Comparison of ENCODE assay signal across 8 mouse cellular contexts in genomic region chr3:126595456-126595855, GRCm38 (mm10). TPM values are rescaled to one million over a fixed set of nuclear protein-coding genes. Genes with fewer than 3 reads are reported as not detected.
DNase-seq lines count a peak whose midpoint lies in the region; ATAC-seq and TF ChIP-seq lines count a peak whose summit lies in the region.

No protein-coding gene starts in this region.

- no peak for TF ChIP-seq POLR2A in kidney, adult 2 months (IDR thresholded peaks at IDR 0.05; ENCODE audit: low read depth, low read length)

- no peak overlapping the region; the same call in 1 of the 2 replicates for H3K4me3 ChIP-seq in heart, embryonic 11.5 days (ENCODE audit: low read depth, low read length)
- no peak overlapping the region for H3K4me3 ChIP-seq in lung, postnatal 0 days (ENCODE audit: low read depth, low read length)
- H3K4me3 ChIP-seq in limb, embryonic 12.5 days (replicated peaks) = no peak overlapping the region
- no peak overlapping the region for H3K4me3 ChIP-seq in kidney, adult 2 months (ENCODE audit: insufficient read depth, low read depth, low read length)

- intact Hi-C loops in heart, postnatal 14 days (cut with DNase I) = loop anchor here (5.0 to 10.0 kb wide), 4 partner anchors 67 to 307 kb away; no protein-coding TSS in a partner anchor

- TF ChIP-seq CTCF in lung, postnatal 0 days (IDR thresholded peaks at IDR 0.05) = no peak
- TF ChIP-seq CTCF in kidney, adult 2 months (conservative IDR thresholded peaks at IDR 0.05; ENCODE audit: insufficient read depth, insufficient read length, low read depth, low read length) = no peak

- H3K9me3 ChIP-seq in heart, embryonic 11.5 days (replicated peaks; ENCODE audit: control insufficient read depth, low read length) = no peaks in the 10 kb centered on the region
- no peaks in the 10 kb centered on the region for H3K9me3 ChIP-seq in lung, postnatal 0 days (ENCODE audit: low read length)
- no peaks in the 10 kb centered on the region for H3K9me3 ChIP-seq in limb, embryonic 12.5 days

- H3K4me2 ChIP-seq in heart, embryonic 11.5 days = peak overlapping the region; percentile 79
- 0 out of 2 replicates have a peak overlapping the region, but pooled peaks have one; percentile 91 for H3K4me2 ChIP-seq in lung, postnatal 0 days (replicated peaks; ENCODE audit: low read depth, low read length)
- peak overlapping the region; percentile 91 for H3K4me2 ChIP-seq in limb, embryonic 12.5 days

- no peak for DNase-seq in heart, postnatal 14 days
- no peak for DNase-seq in lung, postnatal 0 days (ENCODE audit: low spot score)
- DNase-seq in lung, adult 18-20 months = no peak
- DNase-seq in adrenal gland, postnatal 10 days = no peak
- no peak for DNase-seq in kidney, adult 2 months
- no peak for DNase-seq in spleen, postnatal 36 days (ENCODE audit: low spot score in 2 of 2)

- H3K4me1 ChIP-seq in heart, embryonic 11.5 days (ENCODE audit: control insufficient read depth, insufficient read depth, low read length) = no peaks in the 10 kb centered on the region
- no peaks in the 10 kb centered on the region; the same call in 1 of the 2 replicates for H3K4me1 ChIP-seq in lung, postnatal 0 days (ENCODE audit: insufficient read depth, low read depth, low read length)
- peaks cover 14% of the 10 kb centered on the region; the same call in 1 of the 2 replicates for H3K4me1 ChIP-seq in limb, embryonic 12.5 days (replicated peaks)
- H3K4me1 ChIP-seq in kidney, adult 2 months (ENCODE audit: control insufficient read depth, insufficient read depth, low read length) = no peaks in the 10 kb centered on the region

- peak overlapping the region; percentile 52; the same call in 1 of the 2 replicates for H3K9ac ChIP-seq in heart, embryonic 11.5 days (ENCODE audit: low read depth, low read length)
- H3K9ac ChIP-seq in lung, postnatal 0 days (replicated peaks; ENCODE audit: low read depth) = 0 out of 2 replicates have a peak overlapping the region, but pooled peaks have one; percentile 4
- no peak overlapping the region for H3K9ac ChIP-seq in limb, embryonic 12.5 days (replicated peaks)

- H3K27ac ChIP-seq in heart, embryonic 11.5 days (ENCODE audit: low read depth, low read length) = peak overlapping the region; percentile 95
- peak overlapping the region; percentile 51; the same call in 1 of the 2 replicates for H3K27ac ChIP-seq in lung, postnatal 0 days (ENCODE audit: low read length)
- peak overlapping the region; percentile 97 for H3K27ac ChIP-seq in limb, embryonic 12.5 days
- no peak overlapping the region for H3K27ac ChIP-seq in kidney, adult 2 months (ENCODE audit: insufficient read depth, low read depth, low read length)

- no peaks in the 10 kb centered on the region for H3K27me3 ChIP-seq in heart, embryonic 11.5 days (ENCODE audit: control insufficient read depth, insufficient read depth, low read length)
- H3K27me3 ChIP-seq in lung, postnatal 0 days (replicated peaks; ENCODE audit: insufficient read depth, low read length) = no peaks in the 10 kb centered on the region
- no peaks in the 10 kb centered on the region for H3K27me3 ChIP-seq in limb, embryonic 12.5 days
- no peaks in the 10 kb centered on the region for H3K27me3 ChIP-seq in kidney, adult 2 months (replicated peaks; ENCODE audit: control insufficient read depth, insufficient read depth, low read length)

- no peak for ATAC-seq in heart, embryonic 11.5 days (replicated peaks; ENCODE audit: insufficient number of reproducible peaks, low FRiP score, low TSS enrichment)
- ATAC-seq in lung, postnatal 0 days = no peak
- ATAC-seq in limb, embryonic 12.5 days (ENCODE audit: insufficient number of reproducible peaks, insufficient read depth, low FRiP score, low TSS enrichment, low read depth) = no peak

- 71% methylated on average over 4 of the region's 4 CpGs for WGBS in heart, embryonic 11.5 days (ENCODE audit: insufficient replicate concordance)
- WGBS in lung, postnatal 0 days = 46% methylated on average over 4 of the region's 4 CpGs
- 58% methylated on average over 4 of the region's 4 CpGs for WGBS in limb, embryonic 12.5 days
- WGBS in kidney, adult 2 months = 58% methylated on average over 4 of the region's 4 CpGs

- 0 out of 2 replicates have a peak, but pooled peaks cover 2% of the 10 kb centered on the region for H3K36me3 ChIP-seq in heart, embryonic 11.5 days (ENCODE audit: control insufficient read depth, insufficient read depth, low read length)
- H3K36me3 ChIP-seq in lung, postnatal 0 days (ENCODE audit: insufficient read depth, low read length) = no peaks in the 10 kb centered on the region
- H3K36me3 ChIP-seq in limb, embryonic 12.5 days = no peaks in the 10 kb centered on the region
- no peaks in the 10 kb centered on the region for H3K36me3 ChIP-seq in kidney, adult 2 months (ENCODE audit: control insufficient read depth, insufficient read depth, low read length)

- TF ChIP-seq EP300 in lung, postnatal 0 days (IDR thresholded peaks at IDR 0.05) = no peak

RNA-seq across cellular contexts. Expression of gene Camk2d, which starts 0.6 kb away (rescaled TPM):
- 106 and 114 TPM in 2 replicates for polyA plus RNA-seq in heart, embryonic 11.5 days (2014; fragmentation: Nextera tagmentation; extraction: Ambion mirVana)
- total RNA-seq in heart, postnatal 14 days (2021) = 100 to 1,000 TPM; 140 to 160 TPM
- 36.6 and 39.9 TPM in 2 replicates for polyA plus RNA-seq in lung, postnatal 0 days (2015; fragmentation: Nextera tagmentation; extraction: Ambion mirVana)
- polyA plus RNA-seq in limb, embryonic 12.5 days (2016; fragmentation: Nextera tagmentation; extraction: Ambion mirVana) = 26.0 and 34.1 TPM in 2 replicates
- total RNA-seq in adrenal gland, postnatal 10 days (2021) = 10 to 100 TPM; 65.2 to 73.8 TPM
- polyA plus RNA-seq in kidney, adult 2 months (2012; rRNA removed) = 31.2 and 37.9 TPM in 2 replicates
